Mouse (Mus musculus): ENCODE measurements around the gene Srsf2. TPM values are rescaled to one million over a fixed set of nuclear protein-coding genes. Genes with fewer than 3 reads are reported as not detected.

The Srsf2 gene
- polyA plus RNA-seq, 1 experiment, result 306 TPM

- Histone ChIP-seq H3K4me1 (ENCODE audit: control insufficient read depth, insufficient read depth, low read length) (peaks cover 27% of the 10 kb centered on the region), H3K4me3 (ENCODE audit: insufficient read depth, low read length) (no peak overlapping the region), H3K27ac (ENCODE audit: insufficient read depth, low read length) (peak overlapping the region; percentile 96)
- TF ChIP-seq POLR2A (IDR thresholded peaks at IDR 0.05; ENCODE audit: low read depth, low read length) (no peak), CTCF (IDR thresholded peaks at IDR 0.05; ENCODE audit: borderline replicate concordance, insufficient read depth, low read length) (no peak)
Measured at GRCm38 (mm10) chr11:116813610-116814009, 39.3 kb downstream of the Srsf2 start.

GRCm38 (mm10) chr11:116812793-116813529 is 39.9 kb downstream of the Srsf2 start:
- Histone ChIP-seq H3K27ac (ENCODE audit: insufficient read depth, low read length) (peak overlapping the region; percentile 96; the same call in 1 of the 2 replicates), H3K4me1 (ENCODE audit: control insufficient read depth, insufficient read depth, low read length) (peaks cover 28% of the 10 kb centered on the region), H3K4me3 (ENCODE audit: insufficient read depth, low read length) (no peak overlapping the region)
- TF ChIP-seq CTCF (IDR thresholded peaks at IDR 0.05; ENCODE audit: borderline replicate concordance, insufficient read depth, low read length), result peak; percentile 43; the same call in 1 of the 2 replicates
- no peak for TF ChIP-seq POLR2A (IDR thresholded peaks at IDR 0.05; ENCODE audit: low read depth, low read length)

DNA sequence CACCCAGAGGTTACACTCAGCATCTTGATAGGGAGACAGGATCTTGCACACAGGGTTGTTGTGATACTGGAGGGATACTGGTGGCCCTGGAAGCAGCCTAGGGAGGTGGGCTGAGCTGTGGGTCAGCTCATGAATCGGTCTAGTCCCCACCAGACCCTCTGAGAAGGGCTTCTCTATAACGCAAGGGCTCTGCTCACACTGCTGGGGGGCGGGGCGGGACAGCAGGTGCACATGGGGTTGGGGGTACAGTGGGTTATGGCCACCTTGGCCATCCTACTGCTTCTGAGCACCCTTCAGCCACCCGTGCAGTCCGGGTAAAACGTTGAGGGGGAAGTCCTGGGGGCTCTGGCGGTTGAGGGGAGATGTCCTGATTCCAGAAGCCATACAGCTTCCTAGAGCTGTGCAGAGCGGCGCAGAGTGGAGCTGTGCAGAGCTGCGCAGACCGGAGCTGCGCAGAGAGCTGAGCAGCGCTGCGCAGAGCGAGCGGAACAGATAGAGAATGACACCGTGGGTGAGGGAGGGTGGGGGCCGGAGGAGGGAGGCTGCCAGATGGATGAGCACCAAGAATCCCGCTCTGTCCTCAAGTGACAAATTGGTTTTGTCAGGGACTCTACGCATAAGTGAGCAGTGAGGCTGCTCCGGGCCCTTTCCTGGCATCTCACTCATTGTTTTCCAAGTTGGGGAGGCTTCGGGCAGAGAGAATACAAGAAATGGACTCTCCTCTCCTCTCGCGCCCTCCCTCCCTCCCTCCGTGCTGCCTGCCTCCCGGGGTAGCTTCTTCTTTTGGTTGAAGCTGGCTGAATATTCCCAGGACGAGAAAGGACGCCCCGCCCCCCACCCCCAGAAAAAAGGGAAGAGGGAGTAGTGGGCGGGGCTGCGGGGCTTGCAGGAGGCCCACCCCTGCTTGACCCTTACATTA is 41.7 kb downstream of the Srsf2 start:
- TF ChIP-seq CTCF (IDR thresholded peaks at IDR 0.05; ENCODE audit: borderline replicate concordance, insufficient read depth, low read length) (no peak), POLR2A (IDR thresholded peaks at IDR 0.05; ENCODE audit: low read depth, low read length) (no peak)
- Histone ChIP-seq H3K4me3 (ENCODE audit: insufficient read depth, low read length) (no peak overlapping the region), H3K4me1 (ENCODE audit: control insufficient read depth, insufficient read depth, low read length) (peaks cover 28% of the 10 kb centered on the region)

GRCm38 (mm10) chr11:116810528-116810927 is 42.4 kb downstream of the Srsf2 start:
- TF ChIP-seq CTCF (IDR thresholded peaks at IDR 0.05; ENCODE audit: borderline replicate concordance, insufficient read depth, low read length) (no peak), POLR2A (IDR thresholded peaks at IDR 0.05; ENCODE audit: low read depth, low read length) (no peak)
- H3K27ac ChIP-seq (ENCODE audit: insufficient read depth, low read length), result no peak overlapping the region
- peaks cover 26% of the 10 kb centered on the region for H3K4me1 ChIP-seq (ENCODE audit: control insufficient read depth, insufficient read depth, low read length)
- no peak overlapping the region for H3K4me3 ChIP-seq (ENCODE audit: insufficient read depth, low read length)

More for the DNA sequence above, 41.7 kb downstream of the Srsf2 start:
- no peak overlapping the region for H3K27ac ChIP-seq (ENCODE audit: insufficient read depth, low read length)

DNA sequence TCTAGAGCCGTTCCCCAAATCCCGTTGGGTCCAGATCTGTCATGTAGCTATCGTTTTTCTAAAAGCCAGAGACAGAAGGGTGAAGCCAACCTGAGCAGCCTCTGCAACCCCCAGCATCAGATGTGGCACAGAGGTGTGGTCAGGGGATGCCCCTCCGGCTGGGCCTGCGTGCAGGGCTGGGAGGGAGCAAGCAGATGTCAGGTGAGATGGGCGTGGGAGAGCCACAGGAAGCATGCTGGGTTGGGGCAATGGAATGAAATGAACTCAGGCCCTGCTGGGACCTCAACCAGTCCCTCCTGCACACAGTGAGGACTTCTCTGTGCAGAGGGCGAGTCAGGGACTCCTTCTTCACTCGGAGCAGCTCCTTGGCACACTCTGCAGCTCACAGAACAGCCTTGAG is 43.4 kb downstream of the Srsf2 start:
- Histone ChIP-seq H3K4me1 (ENCODE audit: control insufficient read depth, insufficient read depth, low read length) (peaks cover 19% of the 10 kb centered on the region), H3K4me3 (ENCODE audit: insufficient read depth, low read length) (no peak overlapping the region), H3K27ac (ENCODE audit: insufficient read depth, low read length) (no peak overlapping the region)
- no peak for TF ChIP-seq POLR2A (IDR thresholded peaks at IDR 0.05; ENCODE audit: low read depth, low read length)
- TF ChIP-seq CTCF (IDR thresholded peaks at IDR 0.05; ENCODE audit: borderline replicate concordance, insufficient read depth, low read length), result no peak

- peaks cover 16% of the 10 kb centered on the region for H3K4me1 ChIP-seq (ENCODE audit: control insufficient read depth, insufficient read depth, low read length)
- no peak overlapping the region for H3K4me3 ChIP-seq (ENCODE audit: insufficient read depth, low read length)
- H3K27ac ChIP-seq (ENCODE audit: insufficient read depth, low read length), result no peak overlapping the region
- TF ChIP-seq CTCF (IDR thresholded peaks at IDR 0.05; ENCODE audit: borderline replicate concordance, insufficient read depth, low read length), result no peak
- TF ChIP-seq POLR2A (IDR thresholded peaks at IDR 0.05; ENCODE audit: low read depth, low read length), result no peak
Measured at GRCm38 (mm10) chr11:116808811-116809395, 44.0 kb downstream of the Srsf2 start.

- H3K4me3 ChIP-seq (ENCODE audit: insufficient read depth, low read length), result no peak overlapping the region
- TF ChIP-seq POLR2A (IDR thresholded peaks at IDR 0.05; ENCODE audit: low read depth, low read length), result no peak
- peak; percentile 77 for TF ChIP-seq CTCF (IDR thresholded peaks at IDR 0.05; ENCODE audit: borderline replicate concordance, insufficient read depth, low read length)
- peaks cover 16% of the 10 kb centered on the region for H3K4me1 ChIP-seq (ENCODE audit: control insufficient read depth, insufficient read depth, low read length)
- H3K27ac ChIP-seq (ENCODE audit: insufficient read depth, low read length), result peak overlapping the region; percentile 73
Measured at GRCm38 (mm10) chr11:116807938-116808606, 44.8 kb downstream of the Srsf2 start.

DNA sequence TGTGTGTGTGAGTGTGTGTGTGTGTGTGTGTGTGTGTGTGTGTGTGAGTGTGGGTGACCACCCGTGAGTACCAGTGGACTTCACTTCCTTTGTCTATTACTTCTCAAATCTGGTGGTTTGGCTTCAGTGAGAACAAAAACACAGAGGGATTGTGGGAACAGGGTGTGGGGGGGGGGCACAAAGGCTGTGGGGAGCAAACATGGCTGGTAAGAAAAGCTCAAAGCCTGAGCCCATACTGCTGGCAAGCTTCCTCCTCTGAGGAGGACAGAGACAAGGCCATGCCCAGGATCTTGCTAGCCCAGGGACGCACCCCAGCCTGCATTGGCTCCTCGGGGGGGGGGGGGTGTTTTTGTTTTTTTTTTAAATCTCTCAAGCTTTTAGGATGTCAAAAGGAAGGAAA is 45.4 kb downstream of the Srsf2 start:
- no peak overlapping the region for H3K4me3 ChIP-seq (ENCODE audit: insufficient read depth, low read length)
- TF ChIP-seq CTCF (IDR thresholded peaks at IDR 0.05; ENCODE audit: borderline replicate concordance, insufficient read depth, low read length) (no peak), POLR2A (IDR thresholded peaks at IDR 0.05; ENCODE audit: low read depth, low read length) (no peak)
- H3K4me1 ChIP-seq (ENCODE audit: control insufficient read depth, insufficient read depth, low read length), result peaks cover 11% of the 10 kb centered on the region
- H3K27ac ChIP-seq (ENCODE audit: insufficient read depth, low read length), result peak overlapping the region; percentile 73

GRCm38 (mm10) chr11:116807116-116807515 is 45.8 kb downstream of the Srsf2 start:
- no peak for TF ChIP-seq POLR2A (IDR thresholded peaks at IDR 0.05; ENCODE audit: low read depth, low read length)
- TF ChIP-seq CTCF (IDR thresholded peaks at IDR 0.05; ENCODE audit: borderline replicate concordance, insufficient read depth, low read length), result no peak
- peak overlapping the region; percentile 73 for H3K27ac ChIP-seq (ENCODE audit: insufficient read depth, low read length)

More at GRCm38 (mm10) chr11:116807116-116807515, 45.8 kb downstream of the Srsf2 start:
- Histone ChIP-seq H3K4me1 (ENCODE audit: control insufficient read depth, insufficient read depth, low read length) (peaks cover 9% of the 10 kb centered on the region), H3K4me3 (ENCODE audit: insufficient read depth, low read length) (no peak overlapping the region)
